Mouse (Mus musculus) midbrain, embryonic 16.5 days (tissue): ENCODE data around the gene Tmem183a. TPM values are rescaled to one million over a fixed set of nuclear protein-coding genes. Genes with fewer than 3 reads are reported as not detected.

Source experiments
- ATAC-seq: fragments of 200-750 bp; cut with Nextera tagmentation; 2 replicates; pipeline ENCODE4 v1.8.0; 2017; ENCODE audit warnings: moderate TSS enrichment
- H3K27ac ChIP-seq: fragments of 300-500 bp; sonication (generic); 2 replicates; pipeline ENCODE4 v1.5.1; 2014; ENCODE audit warnings: mild to moderate bottlenecking, low read length, mixed read lengths
- H3K27me3 ChIP-seq: fragments of 300-500 bp; sonication (generic); 2 replicates; pipeline ENCODE4 v1.6.1; 2014; ENCODE audit warnings: low read depth, low read length, mixed read lengths; ENCODE audit not compliant: control insufficient read depth, insufficient read depth
- H3K36me3 ChIP-seq: fragments of 300-500 bp; sonication (generic); 2 replicates; pipeline ENCODE4 v1.6.1; 2014; ENCODE audit warnings: mild to moderate bottlenecking, low read length, moderate library complexity, mixed read lengths; ENCODE audit not compliant: control insufficient read depth, insufficient read depth
- H3K4me1 ChIP-seq: fragments of 300-500 bp; sonication (generic); 2 replicates; pipeline ENCODE4 v1.6.1; 2014; ENCODE audit warnings: mild to moderate bottlenecking, low read length, mixed read lengths; ENCODE audit not compliant: control insufficient read depth, insufficient read depth
- H3K4me2 ChIP-seq: fragments of 300-500 bp; sonication (generic); 2 replicates; pipeline ENCODE4 v1.6.1; 2014; ENCODE audit warnings: mild to moderate bottlenecking, low read length, mixed read lengths
- H3K4me3 ChIP-seq: fragments of 300-500 bp; sonication (generic); 2 replicates; pipeline ENCODE4 v1.5.1; 2014; ENCODE audit warnings: low read depth, mild to moderate bottlenecking, low read length, moderate library complexity, mixed read lengths
- H3K9ac ChIP-seq: fragments of 300-500 bp; sonication (generic); 2 replicates; pipeline ENCODE4 v1.6.1; 2014; ENCODE audit warnings: low read depth, low read length, mixed read lengths
- H3K9me3 ChIP-seq: fragments of 300-500 bp; sonication (generic); replicated peaks from 2 replicates; pipeline ENCODE4 v1.6.1; 2014; ENCODE audit warnings: mild to moderate bottlenecking, low read length, mixed read lengths; ENCODE audit not compliant: control insufficient read depth, poor library complexity, severe bottlenecking
- WGBS: fragments of 180-500 bp; shearing (Covaris S2); extraction: QIAGEN DNeasy Blood & Tissue Kit; methylation state at CpG from one replicate; pipeline ENCODE4 v1.1.7; 2014; 5-methylcytosine and 5-hydroxymethylcytosine counted together
- polyA plus RNA-seq: library from polyadenylated mRNA; unstranded; fragments of >200 nt; fragmentation: Nextera tagmentation; extraction: Ambion mirVana; gene quantifications from 2 replicates; pipeline ENCODE4 v1.2.1, GENCODE M21; 2015

Tmem183a gene
- polyA plus RNA-seq, 1 experiment from 2014 or later: 159 TPM

GRCm38 (mm10) chr1:134341641-134342277 lies 20.0 kb downstream of the Tmem183a start:
- 0 out of 2 replicates have a peak, but pooled peaks cover 4% of the 10 kb centered on the region for H3K4me1 ChIP-seq
- H3K9me3 ChIP-seq: no peaks in the 10 kb centered on the region
- WGBS: 82% methylated on average over 5 of the region's 5 CpGs
- H3K36me3 ChIP-seq: peaks cover 6% of the 10 kb centered on the region
- H3K27ac ChIP-seq: no peak overlapping the region
- no peak for ATAC-seq
- no peak overlapping the region for H3K4me2 ChIP-seq
- H3K9ac ChIP-seq: no peak overlapping the region
- no peak overlapping the region for H3K4me3 ChIP-seq
- no peaks in the 10 kb centered on the region for H3K27me3 ChIP-seq

GRCm38 (mm10) chr1:134339757-134340619 lies 21.8 kb downstream of the Tmem183a start:
- H3K4me2 ChIP-seq: no peak overlapping the region

GRCm38 (mm10) chr1:134339162-134339561 lies 22.6 kb downstream of the Tmem183a start:
- H3K4me1 ChIP-seq: no peaks in the 10 kb centered on the region
- WGBS: 95% methylated on average over 7 of the region's 7 CpGs
- ATAC-seq: no peak

More at GRCm38 (mm10) chr1:134339757-134340619, 21.8 kb downstream of the Tmem183a start:
- ATAC-seq: no peak
- Histone ChIP-seq H3K27ac (no peak overlapping the region), H3K4me3 (no peak overlapping the region), H3K27me3 (no peaks in the 10 kb centered on the region), H3K36me3 (no peaks in the 10 kb centered on the region), H3K9me3 (no peaks in the 10 kb centered on the region), H3K9ac (no peak overlapping the region), H3K4me1 (0 out of 2 replicates have a peak, but pooled peaks cover 4% of the 10 kb centered on the region)
- WGBS: 94% methylated on average over 18 of the region's 18 CpGs

GRCm38 (mm10) chr1:134336958-134337710 lies 24.6 kb downstream of the Tmem183a start:
- ATAC-seq: no peak
- Histone ChIP-seq H3K4me3 (no peak overlapping the region), H3K4me1 (no peaks in the 10 kb centered on the region), H3K9me3 (no peaks in the 10 kb centered on the region), H3K36me3 (no peaks in the 10 kb centered on the region), H3K4me2 (no peak overlapping the region), H3K9ac (no peak overlapping the region), H3K27me3 (no peaks in the 10 kb centered on the region), H3K27ac (no peak overlapping the region)
- WGBS: 86% methylated on average over 11 of the region's 11 CpGs

More at GRCm38 (mm10) chr1:134339162-134339561, 22.6 kb downstream of the Tmem183a start:
- no peak overlapping the region for H3K4me2 ChIP-seq
- H3K9me3 ChIP-seq: no peaks in the 10 kb centered on the region
- no peak overlapping the region for H3K9ac ChIP-seq
- no peak overlapping the region for H3K4me3 ChIP-seq
- no peaks in the 10 kb centered on the region for H3K36me3 ChIP-seq
- no peak overlapping the region for H3K27ac ChIP-seq
- no peaks in the 10 kb centered on the region for H3K27me3 ChIP-seq

GRCm38 (mm10) chr1:134335924-134336810 lies 25.6 kb downstream of the Tmem183a start:
- Histone ChIP-seq H3K27ac (no peak overlapping the region), H3K4me2 (no peak overlapping the region), H3K9me3 (no peaks in the 10 kb centered on the region), H3K4me3 (no peak overlapping the region), H3K9ac (no peak overlapping the region), H3K36me3 (no peaks in the 10 kb centered on the region), H3K27me3 (no peaks in the 10 kb centered on the region), H3K4me1 (no peaks in the 10 kb centered on the region)
- WGBS: 91% methylated on average over 12 of the region's 12 CpGs
- no peak for ATAC-seq

- WGBS: 82% methylated on average over 13 of the region's 13 CpGs
- no peaks in the 10 kb centered on the region for H3K36me3 ChIP-seq
- H3K9me3 ChIP-seq: no peaks in the 10 kb centered on the region
- no peak overlapping the region for H3K4me2 ChIP-seq
- H3K27ac ChIP-seq: no peak overlapping the region
- no peak overlapping the region for H3K9ac ChIP-seq
- no peak overlapping the region for H3K4me3 ChIP-seq
- no peak for ATAC-seq
- no peaks in the 10 kb centered on the region for H3K4me1 ChIP-seq
- no peaks in the 10 kb centered on the region for H3K27me3 ChIP-seq
Observed at GRCm38 (mm10) chr1:134335211-134335923, 26.4 kb downstream of the Tmem183a start.

- Histone ChIP-seq H3K4me3 (no peak overlapping the region), H3K27ac (no peak overlapping the region), H3K9me3 (no peaks in the 10 kb centered on the region), H3K27me3 (no peaks in the 10 kb centered on the region), H3K9ac (no peak overlapping the region), H3K4me1 (no peaks in the 10 kb centered on the region), H3K4me2 (no peak overlapping the region), H3K36me3 (no peaks in the 10 kb centered on the region)
- 85% methylated on average over 7 of the region's 7 CpGs for WGBS
- ATAC-seq: no peak
Observed at GRCm38 (mm10) chr1:134334111-134334827, 27.5 kb downstream of the Tmem183a start.
